Mouse (Mus musculus): ENCODE measurements around the gene Rcan2.

Rcan2 gene

GRCm38 (mm10) chr17:44088226-44088625 lies 287.1 kb downstream of the Rcan2 start:
- DNase-seq = no peak
